Mouse (Mus musculus) adrenal gland, postnatal 10 days (tissue): ENCODE measurements at regions not wholly inside any gene's neighbourhood (a gene's known extent, or its start where the extent isn't known, plus 50 kb on each side); places are given as distances from the start of the nearest gene placed in this dataset.
"Not testable (repeated sequence)": the region's sequence is repeated elsewhere in the genome, so short reads cannot be mapped to it uniquely, and the experiment has no call there.

Experiments
- DNase-seq: peaks from one replicate; pipeline ENCODE4 v3.0.0; 2021; ENCODE audit warnings: mixed read lengths

DNA sequence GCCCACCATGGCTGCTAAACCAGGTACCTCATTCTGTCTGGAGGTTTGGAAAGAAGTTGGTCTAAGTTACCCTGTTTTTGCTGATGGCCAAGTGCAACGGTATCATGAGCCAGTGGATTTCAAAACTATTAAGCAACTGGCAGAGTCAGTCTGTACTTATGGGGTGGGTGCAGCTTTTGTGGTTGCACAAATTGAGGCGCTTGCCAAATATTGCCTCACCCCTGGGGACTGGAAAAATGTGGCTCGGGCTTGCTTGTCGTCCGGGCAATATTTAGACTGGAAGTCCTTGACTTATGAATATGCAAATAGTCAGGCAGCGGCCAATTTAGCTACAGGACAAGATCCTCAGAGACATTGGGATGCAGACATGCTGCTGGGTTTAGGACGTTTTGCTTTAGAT lies 110.2 kb downstream of the Olfr164 start:
- DNase-seq = peak; percentile 51

DNA sequence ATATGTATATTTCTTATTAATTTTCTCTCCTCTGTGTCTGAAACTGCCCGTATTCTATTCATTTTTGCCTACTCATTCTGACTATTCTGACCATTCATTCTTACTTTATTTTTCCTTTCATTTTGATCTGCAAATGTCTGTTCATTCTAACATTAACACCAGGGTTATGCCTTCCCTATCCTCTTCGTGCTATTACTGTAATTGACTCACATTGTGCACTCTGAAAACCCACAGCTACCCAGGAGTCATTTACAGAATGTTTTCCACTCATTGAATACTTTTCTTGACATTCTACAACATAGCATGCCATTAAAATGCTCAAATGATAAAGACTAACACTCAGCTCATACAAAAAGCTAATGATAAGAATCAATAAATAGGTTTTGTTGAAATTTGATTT lies 112.9 kb downstream of the Olfr164 start:
- DNase-seq = no peak

GRCm38 (mm10) chr16:19199724-19200544 lies 113.9 kb downstream of the Olfr164 start:
- DNase-seq = no peak

DNA sequence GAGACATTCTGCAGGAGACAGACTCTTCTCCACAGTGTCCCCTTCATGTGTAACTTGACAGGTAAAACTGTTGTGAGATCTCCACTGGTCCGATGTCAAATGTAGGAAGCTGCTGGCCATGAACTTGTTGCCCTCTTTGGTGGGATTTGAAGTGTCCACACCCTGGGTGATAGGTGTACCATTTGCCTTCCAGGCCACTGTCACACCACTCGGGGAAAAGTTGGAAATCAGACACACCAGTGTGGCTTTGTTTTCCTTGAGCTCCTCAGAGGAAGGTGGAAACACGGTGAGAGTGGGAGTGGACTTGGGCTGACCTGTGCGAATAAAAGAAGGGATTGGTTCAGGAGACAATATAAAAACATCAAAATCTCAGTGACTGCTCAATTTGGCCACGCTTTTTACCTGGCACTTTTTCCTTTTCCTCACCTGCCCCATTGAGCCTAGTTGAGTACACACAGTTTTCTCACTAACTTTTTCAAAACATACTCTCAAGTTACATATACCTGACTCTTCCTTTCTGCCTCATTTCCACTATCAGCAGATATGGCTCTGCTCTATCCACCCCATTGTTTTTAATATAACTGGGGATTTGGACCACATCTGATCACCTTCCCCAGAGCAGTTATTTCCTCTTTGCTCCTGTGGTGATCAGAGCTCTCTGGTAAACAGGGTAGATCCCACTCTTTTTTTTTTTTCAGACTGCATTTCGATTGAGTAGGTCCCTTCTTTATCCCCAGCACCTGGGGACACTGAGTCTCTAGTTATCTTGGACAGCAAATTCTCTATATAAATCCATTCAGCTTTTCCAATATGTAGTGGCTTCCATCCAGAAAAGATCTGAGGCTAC lies 115.1 kb downstream of the Olfr164 start:
- DNase-seq = no peak

GRCm38 (mm10) chr16:19197638-19198440 lies 116.0 kb downstream of the Olfr164 start:
- DNase-seq = no peak

GRCm38 (mm10) chr16:19185434-19186256 lies 128.2 kb downstream of the Olfr164 start:
- no peak for DNase-seq

- DNase-seq = no peak
Observed at GRCm38 (mm10) chr16:19179214-19180010, 134.5 kb downstream of the Olfr164 start.

DNA sequence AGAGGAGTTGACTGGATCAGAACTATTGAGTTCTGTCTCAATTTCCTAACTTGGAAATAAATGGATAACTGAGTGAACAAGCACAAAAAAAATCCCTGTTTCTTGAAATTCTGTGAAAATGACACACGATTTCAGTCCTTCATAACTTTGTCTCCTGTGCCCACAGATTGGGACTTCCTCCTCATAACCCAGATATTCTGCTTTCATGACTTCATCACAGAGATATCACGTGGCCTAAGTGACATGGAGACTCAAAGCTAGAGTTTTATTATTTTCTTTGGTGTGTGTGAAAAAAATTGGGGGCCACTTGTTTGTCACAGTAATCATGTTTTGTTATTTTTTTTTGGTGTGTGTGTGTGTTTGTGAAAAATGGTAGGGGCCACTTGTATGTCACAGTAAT lies 160.8 kb downstream of the Olfr164 start:
- DNase-seq = no peak

DNA sequence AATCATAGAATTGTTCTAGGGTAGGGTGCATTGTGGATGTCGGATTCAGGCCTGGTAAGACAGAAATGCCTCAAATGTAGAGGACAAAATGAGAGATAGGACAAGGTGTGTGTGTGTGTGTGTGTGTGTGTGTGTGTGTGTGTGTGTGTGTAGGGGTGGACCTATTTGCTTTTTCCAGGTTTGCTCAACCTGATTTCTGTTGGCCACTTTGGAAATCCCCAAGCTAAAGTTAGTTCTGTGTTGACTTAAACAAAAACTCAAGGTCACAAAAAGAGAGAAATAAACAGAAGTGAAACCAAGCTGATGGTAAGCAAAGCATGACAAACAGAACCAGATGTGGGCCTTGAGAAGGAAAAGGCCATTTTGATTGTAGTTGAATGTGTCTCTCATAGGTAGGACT lies 161.4 kb downstream of the Olfr164 start:
- not testable (repeated sequence) for DNase-seq

GRCm38 (mm10) chr16:19151110-19151509 lies 162.8 kb downstream of the Olfr164 start:
- no peak for DNase-seq

DNA sequence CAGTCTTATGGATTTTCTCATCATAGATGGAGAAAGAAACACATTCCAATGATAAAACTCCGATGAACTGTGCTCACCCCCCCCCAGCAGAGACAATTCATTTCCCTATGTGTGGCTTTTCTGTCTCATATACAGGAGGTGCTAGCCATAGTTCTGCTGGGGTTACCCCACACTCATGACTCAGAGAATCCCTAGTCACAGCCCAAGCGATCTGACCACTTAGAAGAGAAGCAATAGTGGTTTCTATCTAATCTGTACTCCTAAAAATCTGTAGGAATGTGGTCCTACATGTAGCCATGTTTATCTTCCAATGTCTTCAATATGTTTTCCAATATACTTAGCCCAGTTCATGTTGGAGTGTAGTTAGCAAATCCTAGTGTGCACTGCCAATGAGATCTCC lies 163.3 kb downstream of the Olfr164 start:
- no peak for DNase-seq

DNA sequence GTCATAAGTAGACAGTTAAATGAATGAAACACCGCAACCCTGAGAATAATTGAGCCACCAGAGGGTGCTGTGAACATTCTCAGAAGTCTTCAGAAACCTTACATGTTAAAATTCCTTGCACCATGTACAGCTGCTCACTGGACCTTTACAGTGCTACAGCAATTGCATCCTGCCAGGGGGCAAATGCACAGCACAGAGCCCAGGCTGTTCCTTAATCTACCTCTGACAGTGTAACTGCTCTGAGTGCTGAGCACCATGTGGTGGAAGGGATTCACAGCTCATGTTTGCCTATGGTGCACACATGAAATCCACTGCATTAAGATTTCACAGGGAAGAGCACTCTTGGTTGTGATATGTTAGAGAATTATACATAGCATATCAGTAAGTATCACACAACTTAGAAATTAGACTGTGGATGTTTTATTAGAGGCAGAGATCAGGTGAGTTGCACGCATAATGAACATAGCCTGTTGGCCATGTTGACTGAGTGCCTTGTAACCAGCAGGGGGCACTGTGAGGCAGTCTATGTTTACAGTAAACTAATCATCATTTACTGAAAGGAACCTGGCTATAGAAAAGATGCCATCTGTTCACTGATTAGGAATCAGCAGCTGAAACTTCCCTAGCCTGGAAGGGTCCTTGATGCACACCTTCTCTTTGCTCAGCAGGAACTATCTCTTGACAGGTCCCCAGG lies 167.4 kb downstream of the Olfr164 start:
- peak; percentile 16 for DNase-seq
